Mouse (Mus musculus): Measurements from ENCODE around the gene Pigt. TPM values are rescaled to one million over a fixed set of nuclear protein-coding genes. Genes with fewer than 3 reads are reported as not detected.

Gene Pigt
- 4.8 TPM for polyA plus RNA-seq (2014; fragmentation: Illumina TruSeq; extraction: RNeasy Lipid Tissue Mini Kit (QIAGEN cat#74804); ENCODE audit: low replicate concordance)

GRCm38 (mm10) chr2:164496847-164497690 lies at the start of gene Pigt:
Gene Pigt (plus strand): TSS chr2:164497520.

GRCm38 (mm10) chr2:164456864-164457300 lies 40.4 kb upstream of the Pigt start, which contains the start of gene Sys1:
Gene Sys1 (plus strand): TSS chr2:164456964.

GRCm38 (mm10) chr2:164460745-164461551 lies 36.4 kb upstream of the Pigt start, which contains the start of gene Gm20458:
Gene Gm20458 (plus strand): TSS chr2:164460967.

GRCm38 (mm10) chr2:164473624-164474023 lies 23.7 kb upstream of the Pigt start, which contains the start of gene Trp53tg5:
Gene Trp53tg5 (minus strand): TSS chr2:164473724.

GRCm38 (mm10) chr2:164485681-164486257 lies 11.6 kb upstream of the Pigt start, which contains the start of gene Dbndd2:
Gene Dbndd2 (plus strand): TSS chr2:164486106.

Other genes starting within 250 kb of the Pigt start
- gene Svs3b, start 240.9 kb upstream of the Pigt start, polyA plus RNA-seq (2014; fragmentation: Illumina TruSeq; extraction: RNeasy Lipid Tissue Mini Kit (QIAGEN cat#74804); ENCODE audit: low replicate concordance): not detected
- gene Svs4, start 219.1 kb upstream of the Pigt start, polyA plus RNA-seq (2014; fragmentation: Illumina TruSeq; extraction: RNeasy Lipid Tissue Mini Kit (QIAGEN cat#74804); ENCODE audit: low replicate concordance): not detected
- not detected for gene Svs3a, start 208.3 kb upstream of the Pigt start, polyA plus RNA-seq (2014; fragmentation: Illumina TruSeq; extraction: RNeasy Lipid Tissue Mini Kit (QIAGEN cat#74804); ENCODE audit: low replicate concordance)
- gene Svs6, start 180.8 kb upstream of the Pigt start, polyA plus RNA-seq (2014; fragmentation: Illumina TruSeq; extraction: RNeasy Lipid Tissue Mini Kit (QIAGEN cat#74804); ENCODE audit: low replicate concordance): not detected
- gene Svs5, start 164.8 kb upstream of the Pigt start, polyA plus RNA-seq (2014; fragmentation: Illumina TruSeq; extraction: RNeasy Lipid Tissue Mini Kit (QIAGEN cat#74804); ENCODE audit: low replicate concordance): not detected
- gene Slpi, start 108.4 kb upstream of the Pigt start, polyA plus RNA-seq (2014; fragmentation: Illumina TruSeq; extraction: RNeasy Lipid Tissue Mini Kit (QIAGEN cat#74804); ENCODE audit: low replicate concordance): not detected
- 1.6 TPM for gene Rbpjl, start 94.4 kb upstream of the Pigt start, polyA plus RNA-seq (2014; fragmentation: Illumina TruSeq; extraction: RNeasy Lipid Tissue Mini Kit (QIAGEN cat#74804); ENCODE audit: low replicate concordance)
- 0.15 TPM for gene Matn4, start 92.4 kb upstream of the Pigt start, polyA plus RNA-seq (2014; fragmentation: Illumina TruSeq; extraction: RNeasy Lipid Tissue Mini Kit (QIAGEN cat#74804); ENCODE audit: low replicate concordance)
- 73.6 TPM for gene Sdc4, start 53.6 kb upstream of the Pigt start, polyA plus RNA-seq (2014; fragmentation: Illumina TruSeq; extraction: RNeasy Lipid Tissue Mini Kit (QIAGEN cat#74804); ENCODE audit: low replicate concordance)
- gene Sys1, start 40.6 kb upstream of the Pigt start, polyA plus RNA-seq (2014; fragmentation: Illumina TruSeq; extraction: RNeasy Lipid Tissue Mini Kit (QIAGEN cat#74804); ENCODE audit: low replicate concordance): 7.5 TPM
- gene Gm20458, start 36.6 kb upstream of the Pigt start, polyA plus RNA-seq (2014; fragmentation: Illumina TruSeq; extraction: RNeasy Lipid Tissue Mini Kit (QIAGEN cat#74804); ENCODE audit: low replicate concordance): not detected
- gene Trp53tg5, start 23.8 kb upstream of the Pigt start, polyA plus RNA-seq (2014; fragmentation: Illumina TruSeq; extraction: RNeasy Lipid Tissue Mini Kit (QIAGEN cat#74804); ENCODE audit: low replicate concordance): not detected
- 2.4 TPM for gene Dbndd2, start 11.4 kb upstream of the Pigt start, polyA plus RNA-seq (2014; fragmentation: Illumina TruSeq; extraction: RNeasy Lipid Tissue Mini Kit (QIAGEN cat#74804); ENCODE audit: low replicate concordance)
- gene Wfdc2, start 64.9 kb downstream of the Pigt start, polyA plus RNA-seq (2014; fragmentation: Illumina TruSeq; extraction: RNeasy Lipid Tissue Mini Kit (QIAGEN cat#74804); ENCODE audit: low replicate concordance): not detected
- gene Spint3, start 75.9 kb downstream of the Pigt start, polyA plus RNA-seq (2014; fragmentation: Illumina TruSeq; extraction: RNeasy Lipid Tissue Mini Kit (QIAGEN cat#74804); ENCODE audit: low replicate concordance): not detected
- not detected for gene Wfdc6a, start 87.9 kb downstream of the Pigt start, polyA plus RNA-seq (2014; fragmentation: Illumina TruSeq; extraction: RNeasy Lipid Tissue Mini Kit (QIAGEN cat#74804); ENCODE audit: low replicate concordance)
- not detected for gene Eppin, start 96.1 kb downstream of the Pigt start, polyA plus RNA-seq (2014; fragmentation: Illumina TruSeq; extraction: RNeasy Lipid Tissue Mini Kit (QIAGEN cat#74804); ENCODE audit: low replicate concordance)
- gene Wfdc6b, start 116.0 kb downstream of the Pigt start, polyA plus RNA-seq (2014; fragmentation: Illumina TruSeq; extraction: RNeasy Lipid Tissue Mini Kit (QIAGEN cat#74804); ENCODE audit: low replicate concordance): not detected
- not detected for gene Wfdc8, start 116.1 kb downstream of the Pigt start, polyA plus RNA-seq (2014; fragmentation: Illumina TruSeq; extraction: RNeasy Lipid Tissue Mini Kit (QIAGEN cat#74804); ENCODE audit: low replicate concordance)
- 1.9 TPM for gene Wfdc16, start 141.3 kb downstream of the Pigt start, polyA plus RNA-seq (2014; fragmentation: Illumina TruSeq; extraction: RNeasy Lipid Tissue Mini Kit (QIAGEN cat#74804); ENCODE audit: low replicate concordance)
- gene Wfdc10, start 158.5 kb downstream of the Pigt start, polyA plus RNA-seq (2014; fragmentation: Illumina TruSeq; extraction: RNeasy Lipid Tissue Mini Kit (QIAGEN cat#74804); ENCODE audit: low replicate concordance): not detected
- gene Wfdc9, start 159.1 kb downstream of the Pigt start, polyA plus RNA-seq (2014; fragmentation: Illumina TruSeq; extraction: RNeasy Lipid Tissue Mini Kit (QIAGEN cat#74804); ENCODE audit: low replicate concordance): not detected
- gene Wfdc11, start 176.6 kb downstream of the Pigt start, polyA plus RNA-seq (2014; fragmentation: Illumina TruSeq; extraction: RNeasy Lipid Tissue Mini Kit (QIAGEN cat#74804); ENCODE audit: low replicate concordance): not detected
- gene Wfdc13, start 187.6 kb downstream of the Pigt start, polyA plus RNA-seq (2014; fragmentation: Illumina TruSeq; extraction: RNeasy Lipid Tissue Mini Kit (QIAGEN cat#74804); ENCODE audit: low replicate concordance): not detected
- not detected for gene Spint4, start 201.0 kb downstream of the Pigt start, polyA plus RNA-seq (2014; fragmentation: Illumina TruSeq; extraction: RNeasy Lipid Tissue Mini Kit (QIAGEN cat#74804); ENCODE audit: low replicate concordance)
- gene Spint5, start 217.8 kb downstream of the Pigt start, polyA plus RNA-seq (2014; fragmentation: Illumina TruSeq; extraction: RNeasy Lipid Tissue Mini Kit (QIAGEN cat#74804); ENCODE audit: low replicate concordance): not detected
- gene Wfdc3, start 248.4 kb downstream of the Pigt start, polyA plus RNA-seq (2014; fragmentation: Illumina TruSeq; extraction: RNeasy Lipid Tissue Mini Kit (QIAGEN cat#74804); ENCODE audit: low replicate concordance): 0.71 TPM
- gene Dnttip1, start 248.5 kb downstream of the Pigt start, polyA plus RNA-seq (2014; fragmentation: Illumina TruSeq; extraction: RNeasy Lipid Tissue Mini Kit (QIAGEN cat#74804); ENCODE audit: low replicate concordance): 3.3 TPM